Mouse (Mus musculus) large intestine, adult 2 months (tissue): ENCODE data around the gene Gpank1. TPM values are rescaled to one million over a fixed set of nuclear protein-coding genes. Genes with fewer than 3 reads are reported as not detected.
"Not testable (repeated sequence)": the region's sequence is repeated elsewhere in the genome, so short reads cannot be mapped to it uniquely, and the experiment has no call there.

Source experiments
- DNase-seq: peaks from one replicate; pipeline ENCODE4 v3.0.0-alpha.2; 2012; ENCODE audit warnings: low read depth, low spot score
- WGBS: fragments of 180-500 bp; shearing (Covaris S2); methylation state at CpG from one replicate; pipeline ENCODE4 v1.1.7; 2018; 5-methylcytosine and 5-hydroxymethylcytosine counted together
- polyA plus RNA-seq: library from polyadenylated mRNA; depleted of rRNA; stranded (reverse); fragments of >200 nt; gene quantifications from 2 replicates; pipeline ENCODE4 v1.2.3, GENCODE M21; 2012

The Gpank1 gene
- polyA plus RNA-seq, 1 experiment, result 18.4 TPM

DNA sequence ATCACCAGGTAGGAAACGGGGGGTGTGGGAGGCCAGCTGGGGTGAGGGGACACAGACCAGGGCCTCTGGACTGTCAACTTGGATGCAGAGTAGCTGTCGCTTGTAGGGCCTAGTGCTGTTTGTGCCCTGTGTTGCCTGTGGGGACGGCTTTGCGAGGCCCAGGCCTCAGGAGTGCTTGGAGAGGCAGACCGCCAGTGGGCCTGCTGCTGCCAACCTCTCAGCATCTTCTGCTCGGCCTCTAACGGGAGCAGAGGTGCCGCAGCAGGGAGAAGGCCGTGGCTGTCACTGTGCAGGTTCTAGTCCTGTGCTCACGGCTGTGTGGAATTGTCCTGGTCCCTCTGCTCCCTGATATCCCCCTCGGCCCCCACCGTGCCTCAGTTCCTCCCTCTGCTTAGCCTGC lies 24.7 kb upstream of the Gpank1 start:
- 93% methylated on average over 12 of the region's 12 CpGs for WGBS
- no peak for DNase-seq

DNA sequence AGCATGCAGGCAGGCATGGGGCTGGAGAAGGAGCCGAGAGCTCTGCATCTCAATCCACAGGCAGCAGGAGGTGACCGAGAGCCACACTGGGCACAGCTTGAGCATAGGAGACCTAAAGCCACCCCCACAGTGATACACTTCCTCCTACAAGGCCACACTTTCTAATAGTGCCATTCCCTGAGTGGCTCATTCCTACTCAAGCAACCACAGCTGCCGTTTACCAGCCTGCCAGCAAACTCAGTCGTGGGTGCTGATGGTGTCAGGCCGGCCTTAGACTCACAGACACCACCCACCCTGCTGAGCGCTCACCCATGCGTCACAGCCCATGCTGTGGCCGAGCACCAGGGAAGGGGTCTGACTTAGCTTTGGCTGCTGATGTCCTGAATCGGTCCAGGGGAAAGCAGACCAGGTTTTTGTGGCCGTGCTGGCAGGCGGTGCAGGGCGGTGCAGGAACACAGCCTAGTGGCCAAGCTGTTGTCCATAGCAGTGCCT lies 24.0 kb upstream of the Gpank1 start:
- DNase-seq, result no peak
- 89% methylated on average over 12 of the region's 12 CpGs for WGBS

DNA sequence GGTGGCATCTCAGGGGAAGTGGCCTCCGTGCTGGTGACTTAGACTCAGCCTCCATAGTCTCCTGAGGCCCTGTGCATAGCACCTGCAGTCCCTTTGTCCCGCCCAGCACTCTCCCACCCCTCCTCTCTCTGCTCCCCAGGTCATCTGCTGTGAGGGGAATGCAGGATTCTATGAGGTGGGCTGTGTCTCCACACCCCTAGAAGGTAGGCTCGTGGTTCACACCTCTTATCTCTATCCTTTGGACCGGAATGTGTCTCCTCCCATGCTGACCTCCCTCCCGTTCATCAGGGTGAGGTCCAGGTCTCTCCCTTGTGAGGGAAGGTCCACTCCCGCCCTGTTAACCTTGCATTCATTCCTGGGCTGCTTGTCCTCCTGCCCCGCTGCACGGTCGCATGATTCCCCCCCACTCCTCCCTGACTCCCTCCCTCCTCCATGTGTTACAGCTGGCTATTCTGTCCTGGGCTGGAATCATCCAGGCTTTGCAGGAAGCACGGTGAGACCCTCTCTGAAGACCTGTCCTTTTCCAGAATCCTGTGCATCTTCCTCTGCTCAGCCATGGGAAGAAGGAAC lies 21.0 kb upstream of the Gpank1 start:
- WGBS, result 68% methylated on average over 10 of the region's 10 CpGs
- no peak for DNase-seq

DNA sequence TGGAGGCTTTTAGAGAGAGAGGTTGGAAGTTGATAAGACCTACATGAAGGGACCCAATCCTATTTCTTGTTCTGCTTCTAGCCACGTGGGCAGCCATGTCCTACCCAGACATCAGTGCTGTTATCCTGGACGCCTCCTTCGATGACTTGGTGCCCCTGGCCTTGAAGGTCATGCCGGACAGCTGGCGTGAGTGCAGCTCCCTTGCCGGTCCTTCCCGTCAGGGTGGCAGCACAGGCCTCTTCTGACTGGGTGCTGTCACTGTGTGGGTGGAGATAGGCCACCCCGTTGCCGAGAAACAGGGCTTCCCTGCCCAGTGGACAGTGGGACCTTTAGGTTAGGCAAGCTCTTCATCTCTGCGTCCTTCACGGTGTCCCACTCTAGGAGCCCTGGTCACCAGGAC lies 20.1 kb upstream of the Gpank1 start:
- DNase-seq, result no peak
- 91% methylated on average over 11 of the region's 11 CpGs for WGBS

DNA sequence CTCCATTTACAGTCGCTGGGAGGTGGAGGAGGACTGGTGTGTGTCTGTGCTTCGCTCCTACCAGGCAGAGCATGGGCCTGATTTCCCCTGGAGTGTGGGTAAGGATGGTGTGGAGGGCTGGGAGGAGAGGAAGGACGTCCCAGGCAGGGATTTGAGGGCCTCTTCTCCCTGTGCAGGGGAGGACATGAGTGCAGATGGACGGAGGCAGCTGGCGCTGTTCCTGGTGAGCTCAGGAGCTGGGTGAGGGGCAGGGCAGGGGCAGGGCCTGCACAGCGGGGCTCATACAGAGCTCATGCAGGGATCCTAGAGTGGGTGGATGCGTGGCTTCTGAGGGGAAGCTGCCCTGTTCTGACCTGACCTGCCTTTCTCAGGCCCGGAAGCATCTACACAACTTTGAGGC lies 19.0 kb upstream of the Gpank1 start:
- WGBS, result 74% methylated on average over 8 of the region's 8 CpGs
- no peak for DNase-seq

DNA sequence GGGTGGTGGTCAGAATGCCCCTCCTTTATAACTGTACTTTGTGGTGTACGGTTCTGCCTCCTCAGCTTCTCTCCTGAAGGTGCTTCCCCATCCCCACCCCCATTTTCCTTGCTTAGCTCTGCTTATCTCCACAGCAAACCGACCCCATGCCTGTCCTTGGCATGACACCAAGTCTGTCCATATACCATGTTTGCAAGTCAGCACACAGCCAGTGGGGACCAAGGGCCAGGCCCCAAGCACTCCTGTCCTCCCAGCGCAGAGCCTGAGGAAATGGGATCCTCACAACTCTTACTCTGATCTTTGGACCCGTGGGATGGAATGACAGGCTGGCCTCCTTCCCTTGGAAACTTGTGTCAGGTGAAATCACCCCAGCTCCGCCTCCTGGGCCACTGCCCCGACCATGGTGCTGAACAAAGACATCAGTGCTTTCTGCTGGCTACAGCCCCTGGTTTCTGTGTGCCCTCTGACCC lies 18.0 kb upstream of the Gpank1 start:
- whole genome bisulfite sequencing, result 27% methylated on average over 6 of the region's 6 CpGs
- DNase-seq, result no peak

DNA sequence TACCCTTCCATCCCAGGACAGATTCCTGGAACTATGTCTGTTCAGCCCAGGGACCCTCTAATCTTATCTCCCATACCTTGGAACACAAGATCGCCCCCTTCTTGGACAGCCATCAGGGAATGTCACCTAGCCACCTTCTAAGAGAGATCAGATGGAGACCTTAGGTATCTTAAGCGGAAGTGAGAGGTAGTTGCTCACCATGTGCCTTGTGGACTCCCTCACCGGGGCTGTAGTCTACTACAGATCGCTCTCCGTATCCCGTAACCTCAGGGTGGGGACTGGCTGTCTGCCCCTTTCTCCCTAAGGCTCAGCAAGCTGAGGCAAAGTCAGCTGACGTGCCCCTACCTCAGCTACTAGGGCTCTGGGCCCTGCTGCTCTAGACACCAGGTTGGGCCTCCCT lies 17.2 kb upstream of the Gpank1 start:
- WGBS, result 93% methylated on average over 7 of the region's 7 CpGs
- DNase-seq, result no peak

DNA sequence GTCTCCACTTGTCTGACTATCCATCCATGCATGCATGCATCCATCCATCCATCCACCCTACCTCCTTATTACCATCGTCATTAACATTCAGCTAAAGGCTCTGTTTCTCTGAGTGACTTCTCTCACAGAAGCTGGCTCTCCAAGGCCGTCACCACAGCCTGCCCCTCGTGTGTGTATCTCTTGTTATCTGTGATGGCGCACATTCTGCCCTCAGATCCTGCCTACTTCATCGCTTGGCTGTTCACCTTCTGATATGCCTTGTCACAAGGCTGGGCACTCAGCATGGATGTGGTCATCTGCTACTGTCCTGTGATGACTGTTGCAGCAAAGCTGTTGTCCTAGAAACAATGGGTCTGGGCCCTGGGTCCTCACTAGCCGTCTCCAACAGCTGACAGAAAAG lies 16.5 kb upstream of the Gpank1 start:
- WGBS, result 87% methylated on average over 6 of the region's 6 CpGs
- DNase-seq, result no peak

DNA sequence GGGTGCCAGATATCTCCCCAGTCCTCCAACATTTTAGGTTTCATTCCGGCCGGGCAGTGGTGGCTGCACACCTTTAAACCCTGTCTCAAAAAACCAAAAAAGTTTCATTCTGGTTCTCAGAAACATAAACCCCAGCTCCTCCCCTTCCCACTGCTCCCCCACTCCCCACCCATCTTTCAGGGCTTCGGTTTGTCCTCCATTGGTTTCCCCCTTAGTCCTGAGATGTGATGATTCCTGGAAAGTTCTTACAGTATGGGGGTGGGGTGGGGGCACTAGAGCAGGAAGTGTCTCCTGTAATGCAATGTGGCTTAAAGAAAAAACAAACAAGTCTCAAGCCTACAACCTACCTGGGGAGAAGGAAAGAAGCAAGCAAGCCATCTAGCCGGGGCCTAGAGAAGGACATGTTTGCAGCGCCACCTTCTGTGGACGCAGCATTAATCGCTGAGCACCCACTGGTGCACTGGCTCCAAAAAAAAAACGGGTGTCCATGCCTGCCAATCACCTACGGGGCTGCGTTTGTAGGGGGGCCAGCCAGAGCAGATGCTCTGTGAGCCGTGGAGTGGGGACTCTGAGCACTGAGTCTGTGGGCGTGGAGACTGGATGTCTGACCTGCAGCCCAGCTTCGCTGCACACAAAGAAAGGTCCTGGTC lies 15.4 kb upstream of the Gpank1 start:
- no peak for DNase-seq
- WGBS, result 24% methylated on average over 13 of the region's 13 CpGs

DNA sequence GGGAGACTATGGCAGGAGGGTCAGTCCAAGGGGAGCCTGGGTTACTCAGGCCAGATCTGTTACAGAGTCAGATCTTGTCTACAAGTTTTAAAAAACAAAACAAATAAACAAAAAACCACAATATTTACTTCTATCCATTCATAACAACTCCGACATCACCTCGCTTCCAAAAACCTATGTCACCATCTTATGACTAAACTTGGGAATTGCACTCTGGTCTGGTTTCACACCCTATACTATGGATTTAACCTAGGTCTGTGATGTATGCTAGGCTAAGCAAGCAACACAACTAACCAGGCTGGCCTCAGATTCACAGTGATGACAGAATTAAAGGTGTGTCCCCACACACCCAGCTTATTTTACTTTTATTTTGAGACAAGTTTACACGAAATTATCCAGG lies 14.7 kb upstream of the Gpank1 start:
- WGBS, result 62% methylated on average over 3 of the region's 3 CpGs
- no peak for DNase-seq

DNA sequence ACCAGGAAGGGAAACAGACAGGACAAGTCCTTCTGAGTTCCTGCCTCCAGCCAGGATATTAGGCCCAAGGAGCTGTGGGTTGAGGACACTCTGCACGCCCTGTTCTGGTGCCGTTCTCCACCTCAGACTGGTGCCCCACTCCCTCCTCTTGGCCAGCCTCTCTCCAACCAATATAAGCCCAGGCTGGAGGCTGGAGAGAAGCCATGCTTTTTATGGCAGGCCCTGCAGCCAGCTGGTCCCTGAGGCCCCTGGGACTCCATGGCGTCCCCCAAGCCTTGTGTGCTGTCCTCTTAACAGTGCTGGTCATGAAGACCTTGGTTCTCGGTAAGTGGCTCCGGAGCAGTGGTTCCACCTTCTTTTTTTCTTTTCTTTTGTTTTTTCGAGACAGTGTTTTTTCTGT lies 13.2 kb upstream of the Gpank1 start, which contains the start of gene Ly6g5c:
Ly6g5c (plus strand) TSS at position 183 of the 400 bp plus-strand sequence.
- DNase-seq, result no peak
- WGBS, result 71% methylated on average over 6 of the region's 6 CpGs

DNA sequence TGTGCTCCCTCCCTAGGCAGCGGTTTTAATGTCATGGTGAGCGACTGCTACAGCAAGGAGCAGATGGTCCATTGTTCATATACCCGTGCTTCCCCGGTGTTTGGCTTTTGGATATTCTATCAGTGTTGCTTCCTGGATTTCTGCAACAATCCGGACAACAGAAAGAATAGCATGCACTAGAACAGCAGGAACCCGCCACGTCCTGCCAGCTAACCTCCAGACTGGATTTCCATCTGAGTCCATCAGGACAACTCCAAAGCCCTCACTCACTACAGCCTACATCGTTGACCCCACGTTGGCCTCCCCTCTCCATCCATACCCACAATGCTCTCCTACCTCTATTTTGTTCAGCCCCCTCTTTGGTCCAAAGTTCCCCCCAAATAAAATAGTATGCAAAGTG lies 9.5 kb upstream of the Gpank1 start:
- DNase-seq, result no peak
- 76% methylated on average over 9 of the region's 9 CpGs for WGBS

DNA sequence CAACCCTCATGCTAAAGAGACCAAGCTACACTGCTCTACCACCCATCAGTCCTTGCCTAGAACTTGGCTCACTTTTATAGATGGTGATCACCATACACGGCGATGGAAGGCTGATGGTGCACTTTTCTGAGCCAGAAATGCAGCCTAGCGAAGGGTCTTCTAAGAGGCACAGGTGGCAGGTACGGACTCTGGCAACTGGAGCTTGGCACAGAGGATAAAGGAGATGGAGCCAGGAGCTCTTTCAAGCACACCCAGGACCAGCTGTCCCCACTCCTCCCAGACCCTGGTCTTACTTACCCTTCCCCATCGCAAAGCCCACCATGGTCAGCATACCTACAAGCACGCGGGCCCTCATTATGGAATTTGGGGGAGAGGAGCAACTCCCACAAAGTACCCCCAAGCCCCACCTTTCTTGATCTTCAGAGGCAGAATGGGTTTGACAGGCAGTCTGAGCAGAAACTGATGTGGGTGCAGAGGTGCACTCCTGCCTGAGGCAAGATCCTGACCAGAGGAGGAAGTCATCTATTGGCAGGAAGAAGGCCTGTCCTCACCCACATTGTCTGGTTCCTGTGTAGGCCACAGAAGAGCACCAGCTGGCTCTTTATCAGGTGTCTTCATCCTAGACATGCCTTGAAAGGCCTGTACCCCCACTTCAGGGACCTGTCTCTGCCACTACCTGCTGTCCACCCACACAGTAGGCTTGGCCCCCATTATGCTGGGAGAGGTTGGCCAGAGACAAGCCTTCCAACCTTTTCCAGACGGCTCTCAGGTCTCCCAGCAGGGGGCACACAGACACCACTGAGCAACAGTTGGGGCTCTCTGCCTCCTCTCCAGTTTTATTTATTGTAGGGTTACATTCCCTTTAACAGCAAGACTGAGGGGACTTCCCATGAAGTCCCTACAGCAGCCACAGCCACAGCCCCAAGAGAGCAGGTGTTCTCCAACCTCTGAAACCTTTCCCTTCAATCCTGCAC lies 5.9 kb upstream of the Gpank1 start, which contains the start of gene Ly6g5b:
Ly6g5b (minus strand) TSS at position 383 of the 974 bp plus-strand sequence.
- 78% methylated on average over 8 of the region's 8 CpGs for WGBS
- no peak for DNase-seq

DNA sequence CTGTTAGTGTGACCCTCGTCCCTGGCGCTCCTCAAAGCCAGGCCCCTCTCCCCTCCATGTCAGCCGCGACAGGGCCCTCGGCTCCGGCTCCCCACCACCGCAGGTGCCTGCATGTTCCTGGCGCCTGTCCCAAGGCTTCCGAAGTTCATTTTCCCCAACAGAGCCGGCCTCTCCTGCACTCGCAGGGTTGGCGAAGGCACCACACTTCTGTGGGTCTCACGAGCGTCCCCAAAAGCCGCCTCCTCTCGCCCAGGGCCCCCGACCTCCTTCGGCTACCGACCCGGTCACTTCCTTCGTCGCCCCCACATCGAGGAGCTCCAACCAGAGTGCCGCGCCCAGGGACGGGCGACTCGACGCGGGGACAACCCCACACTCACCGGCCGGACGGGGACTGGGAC lies 511 bp upstream of the Gpank1 start:
- under 1% methylated on average over 33 of the region's 33 CpGs for WGBS
- no peak for DNase-seq

DNA sequence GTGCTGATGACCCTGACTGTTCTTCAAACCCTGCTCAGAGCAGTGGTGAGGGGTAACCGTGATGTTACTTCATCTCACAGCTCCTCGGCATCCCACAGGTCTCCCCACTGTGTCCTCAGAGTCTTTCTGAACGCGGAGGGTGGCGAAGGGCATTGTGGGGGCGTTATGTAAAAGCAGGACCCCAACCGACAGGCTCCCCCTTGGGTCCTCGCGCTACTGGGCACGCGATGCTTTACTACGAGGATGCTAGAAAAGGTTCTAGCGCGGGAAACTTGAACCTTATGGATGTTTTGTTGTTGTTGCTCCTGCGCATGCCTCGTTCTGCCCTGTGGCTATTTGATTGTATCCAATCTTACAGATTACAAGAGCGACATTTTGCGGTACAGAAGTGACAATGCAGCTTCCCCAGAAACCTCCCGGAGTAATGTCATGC lies 632 bp downstream of the Gpank1 start, which contains the start of gene Csnk2b:
Csnk2b (minus strand) TSS at position 183 of the 433 bp plus-strand sequence.
- DNase-seq, result no peak
- WGBS, result under 1% methylated on average over 19 of the region's 19 CpGs

DNA sequence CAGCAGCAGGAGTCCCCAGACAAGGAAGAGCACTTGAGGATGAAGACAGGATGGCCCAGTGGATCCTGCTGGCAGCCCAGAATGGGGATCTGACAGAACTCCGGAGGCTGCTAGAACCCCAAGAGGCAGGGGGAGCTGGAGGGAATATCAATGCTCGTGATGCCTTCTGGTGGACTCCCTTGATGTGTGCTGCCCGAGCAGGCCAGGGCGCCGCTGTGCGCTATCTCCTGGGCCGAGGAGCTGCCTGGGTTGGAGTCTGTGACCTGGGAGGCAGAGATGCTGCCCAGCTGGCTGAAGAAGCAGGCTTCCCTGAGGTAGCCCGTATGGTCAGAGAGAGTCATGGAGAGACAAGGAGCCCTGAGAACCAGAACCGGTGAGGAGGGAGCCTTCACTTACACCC lies 2.0 kb downstream of the Gpank1 start:
- WGBS, result 89% methylated on average over 9 of the region's 9 CpGs
- DNase-seq, result not testable (repeated sequence)

DNA sequence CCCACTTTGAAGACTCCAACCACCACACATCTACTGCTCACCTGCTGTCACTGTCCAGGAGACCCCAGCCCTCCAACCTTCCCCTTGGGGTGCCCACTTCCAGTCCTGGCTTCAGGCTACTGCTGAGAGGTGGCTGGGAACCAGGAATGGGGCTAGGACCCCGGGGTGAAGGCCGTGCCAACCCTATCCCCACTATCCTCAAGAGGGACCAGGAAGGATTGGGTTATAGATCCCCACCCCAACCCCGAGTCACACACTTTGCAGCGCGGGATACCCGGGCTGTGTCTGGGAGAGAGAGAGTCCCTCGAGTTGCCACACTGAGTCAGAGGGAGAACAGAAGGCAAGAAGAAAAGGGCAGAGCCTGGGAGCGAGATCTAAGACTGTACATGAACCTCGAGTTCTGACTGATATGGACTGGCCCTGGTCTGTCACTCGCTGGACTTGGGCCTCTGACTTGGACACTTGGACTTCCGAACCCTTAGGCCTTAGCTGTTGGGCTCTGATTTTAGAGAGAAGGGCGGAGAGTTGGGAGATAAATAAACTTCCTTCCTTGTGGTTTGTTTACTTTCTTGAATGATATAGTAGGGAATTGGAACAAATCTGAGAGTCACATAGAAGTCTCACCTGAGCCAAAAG lies 3.1 kb downstream of the Gpank1 start:
- 50% methylated on average over 12 of the region's 12 CpGs for WGBS
- not testable (repeated sequence) for DNase-seq

DNA sequence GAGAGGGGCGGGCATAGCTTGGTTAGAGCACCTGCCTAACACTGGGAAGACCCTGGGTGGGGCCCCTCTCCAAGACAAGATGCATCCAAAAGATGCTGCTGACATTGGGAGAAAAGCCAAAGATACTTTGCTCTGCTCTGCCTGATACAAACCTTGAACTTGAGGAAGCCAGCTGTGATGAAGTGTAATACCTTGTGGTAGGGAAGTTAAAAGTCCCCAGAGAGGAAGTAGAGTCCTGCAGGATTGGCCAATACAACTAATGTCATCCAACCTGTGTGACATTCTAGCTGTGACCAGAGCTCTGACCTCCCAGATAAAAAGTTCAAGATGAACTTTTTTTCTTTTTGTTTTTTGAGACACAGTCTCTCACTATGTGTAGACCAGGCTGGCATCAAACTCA lies 3.8 kb downstream of the Gpank1 start:
- no peak for DNase-seq
- WGBS, result 86% methylated on average over 1 of the region's 1 CpGs

DNA sequence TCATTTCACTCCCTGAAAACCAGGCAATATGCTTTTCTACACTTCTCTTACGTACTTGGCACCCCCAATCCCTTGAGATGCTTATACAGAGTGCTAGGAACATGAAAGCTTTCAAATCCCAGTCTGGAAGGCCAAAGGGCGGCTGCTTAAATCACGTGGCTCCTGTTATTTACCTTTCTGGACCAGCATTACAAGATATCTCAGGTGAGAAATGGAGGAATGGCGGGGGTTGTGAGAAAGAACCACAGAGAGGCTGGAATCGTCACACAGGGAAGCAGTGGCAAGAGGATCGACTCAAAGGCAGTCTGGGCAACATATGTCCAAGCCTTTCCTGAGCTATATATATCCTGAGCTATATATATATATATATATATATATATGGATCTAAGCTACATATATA lies 4.3 kb downstream of the Gpank1 start:
- 11% methylated on average over 6 of the region's 6 CpGs for WGBS
- no peak for DNase-seq

DNA sequence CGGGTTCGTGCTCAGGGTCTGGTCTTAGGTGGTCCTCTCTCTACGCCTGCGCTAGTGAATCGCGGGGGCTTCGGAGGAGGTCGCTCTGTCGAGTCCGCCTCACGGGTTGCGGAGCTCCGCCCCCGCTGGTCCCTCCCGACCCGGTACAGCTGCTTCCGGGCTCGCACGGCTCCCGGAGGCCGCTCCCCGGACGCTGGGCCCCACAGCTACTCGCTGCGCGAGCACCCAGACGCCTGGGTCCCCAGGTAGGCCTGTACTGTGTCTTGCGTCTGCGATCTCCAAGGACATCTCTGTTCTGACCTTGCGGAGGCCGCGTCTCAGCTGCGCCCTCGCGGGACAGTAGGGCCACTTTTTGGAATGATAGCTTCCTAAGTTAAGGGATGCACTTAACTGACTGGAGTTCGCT lies 5.0 kb downstream of the Gpank1 start, which contains the start of gene D17H6S53E:
D17H6S53E (plus strand) TSS at position 168 of the 406 bp plus-strand sequence.
- WGBS, result 0% methylated on average over 36 of the region's 36 CpGs
- no peak for DNase-seq
